Mouse (Mus musculus): ENCODE data around the gene Wrb.

The Wrb gene

GRCm38 (mm10) chr16:96157171-96157570, 12.0 kb downstream of the Wrb start:
- DNase-seq (ENCODE audit: extremely low read depth, insufficient read length, low spot score): no peak

GRCm38 (mm10) chr16:96158511-96159080, 13.4 kb downstream of the Wrb start:
- no peak for DNase-seq (ENCODE audit: extremely low read depth, insufficient read length, low spot score)

GRCm38 (mm10) chr16:96159091-96159731, 14.0 kb downstream of the Wrb start:
- DNase-seq (ENCODE audit: extremely low read depth, insufficient read length, low spot score): no peak

- no peak for DNase-seq (ENCODE audit: extremely low read depth, insufficient read length, low spot score)
These were observed 14.7 kb downstream of the Wrb start for GRCm38 (mm10) chr16:96159794-96160346.

DNA sequence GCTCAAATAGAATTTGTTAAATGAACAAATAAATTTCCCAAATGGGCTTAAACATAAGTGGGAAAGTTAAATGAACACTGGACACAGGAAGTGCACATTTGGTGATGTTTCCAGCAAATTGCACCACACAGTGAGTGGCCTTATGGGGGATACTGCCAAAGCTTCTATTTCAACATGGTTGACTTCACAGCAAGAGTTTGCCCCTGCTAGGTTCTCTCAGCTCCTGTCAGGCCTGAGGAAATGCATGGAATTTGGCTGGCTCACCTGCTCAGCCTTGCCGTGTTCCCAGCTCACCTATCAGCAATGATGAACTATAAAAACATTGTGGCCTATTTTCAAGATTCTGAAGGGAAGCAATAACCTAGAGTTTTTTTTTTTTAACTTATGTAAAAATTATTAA, 15.7 kb downstream of the Wrb start:
- DNase-seq (ENCODE audit: extremely low read depth, insufficient read length, low spot score): no peak

DNA sequence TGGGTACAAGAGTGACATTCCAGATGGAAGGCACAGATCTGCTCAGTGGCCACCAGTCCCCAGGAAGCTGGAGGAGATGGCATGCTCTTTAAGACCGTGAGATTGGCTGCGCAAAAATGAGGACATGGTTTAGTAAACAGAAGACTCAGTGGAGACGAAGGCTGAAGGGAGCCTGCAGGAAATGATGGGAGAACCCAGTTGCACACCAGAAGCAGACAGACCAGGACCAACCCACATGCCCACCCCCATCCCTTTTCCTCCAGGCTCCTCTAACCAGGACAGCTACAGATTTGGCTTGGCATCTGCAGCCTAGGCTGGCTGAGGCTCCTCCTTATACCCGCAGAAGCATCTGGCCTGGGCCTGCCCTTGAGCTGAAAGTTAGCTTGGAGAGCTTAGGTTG, 16.1 kb downstream of the Wrb start:
- no peak for DNase-seq (ENCODE audit: extremely low read depth, insufficient read length, low spot score)

DNA sequence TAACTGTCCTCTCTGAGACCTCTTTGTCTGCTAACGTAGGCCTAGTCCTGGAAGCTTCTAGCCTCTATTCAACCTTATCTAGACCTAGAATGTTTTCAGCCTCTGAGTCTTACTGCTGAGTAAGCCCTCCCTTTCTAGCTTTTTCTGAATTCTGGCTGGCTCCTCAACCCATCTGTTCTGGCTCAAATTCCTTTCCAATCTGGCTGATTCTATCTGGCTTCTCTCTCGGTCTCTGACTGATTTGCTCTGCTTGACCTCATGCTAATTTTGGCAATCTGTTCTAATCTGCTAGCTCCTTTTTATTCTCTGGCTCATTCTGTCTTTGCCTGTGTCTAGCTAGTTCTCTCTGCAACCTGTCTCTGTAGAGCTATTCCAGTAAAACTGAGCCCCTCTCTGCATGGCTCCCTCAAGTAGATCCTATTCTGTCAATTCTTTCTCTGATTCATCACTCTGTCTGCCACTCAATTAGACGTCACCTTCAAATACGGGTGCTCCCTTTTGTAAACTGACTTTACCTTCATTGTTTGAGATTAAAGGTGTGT, 20.6 kb downstream of the Wrb start:
- DNase-seq (ENCODE audit: extremely low read depth, insufficient read length, low spot score): no peak

- DNase-seq (ENCODE audit: extremely low read depth, insufficient read length, low spot score): no peak
These were observed 23.6 kb downstream of the Wrb start for GRCm38 (mm10) chr16:96168837-96169236.

DNA sequence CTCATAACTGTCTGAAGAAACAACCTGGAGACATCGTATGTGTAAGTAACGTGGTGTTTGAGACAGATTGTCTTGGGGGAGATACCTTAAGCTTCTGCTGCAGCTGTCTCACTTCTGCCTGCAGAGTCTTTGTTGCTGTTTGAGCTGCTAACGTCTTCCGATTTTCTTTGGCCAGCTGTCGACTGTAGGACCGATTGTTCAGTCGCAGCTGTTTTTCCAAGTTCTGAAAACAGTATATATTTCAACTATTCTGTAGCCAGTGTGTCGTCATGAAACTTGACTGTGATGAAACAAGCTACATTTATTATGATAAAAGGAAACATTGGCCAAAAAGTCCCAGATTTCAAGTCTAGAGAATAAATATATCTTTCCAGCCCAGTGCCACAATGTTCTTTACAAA, 28.4 kb downstream of the Wrb start:
- no peak for DNase-seq (ENCODE audit: extremely low read depth, insufficient read length, low spot score)

DNA sequence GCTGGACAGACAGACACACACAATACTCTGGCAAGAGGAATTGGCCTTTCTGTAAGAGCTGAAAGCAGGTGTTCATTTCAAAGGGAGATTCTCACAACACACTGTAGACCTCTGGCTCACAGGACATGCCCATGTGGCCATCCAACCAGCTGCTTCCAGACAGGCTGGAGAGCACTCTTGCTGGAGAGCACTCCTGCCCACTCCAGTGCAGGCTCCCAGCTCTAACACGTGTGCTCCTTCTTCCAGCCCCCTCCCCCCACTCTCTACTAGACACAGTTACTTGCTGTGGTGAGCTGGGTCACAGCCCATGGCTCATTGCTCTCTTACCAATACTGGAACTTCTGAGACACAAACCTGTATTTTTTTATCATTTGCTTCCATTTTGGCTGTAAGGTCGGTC, 30.2 kb downstream of the Wrb start:
- no peak for DNase-seq (ENCODE audit: extremely low read depth, insufficient read length, low spot score)

DNA sequence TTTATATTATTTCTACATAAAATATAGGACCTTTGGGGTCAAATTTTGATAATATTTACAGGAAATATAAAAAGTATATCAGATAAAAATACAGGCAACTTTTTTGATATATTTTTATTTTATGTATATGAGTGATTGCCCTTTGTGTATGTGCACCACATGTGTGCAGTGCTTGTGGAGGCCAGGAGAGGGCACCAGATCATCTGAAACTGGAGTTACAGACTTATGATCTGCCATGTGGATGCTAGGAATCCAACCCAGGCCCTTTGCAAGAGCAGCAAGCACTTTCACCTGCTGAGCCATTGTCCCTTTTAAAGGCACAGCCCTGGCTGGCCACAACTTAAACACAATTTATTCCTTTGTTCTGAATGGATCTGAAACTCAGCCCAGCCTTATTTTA, 33.9 kb downstream of the Wrb start:
- no peak for DNase-seq (ENCODE audit: extremely low read depth, insufficient read length, low spot score)

DNA sequence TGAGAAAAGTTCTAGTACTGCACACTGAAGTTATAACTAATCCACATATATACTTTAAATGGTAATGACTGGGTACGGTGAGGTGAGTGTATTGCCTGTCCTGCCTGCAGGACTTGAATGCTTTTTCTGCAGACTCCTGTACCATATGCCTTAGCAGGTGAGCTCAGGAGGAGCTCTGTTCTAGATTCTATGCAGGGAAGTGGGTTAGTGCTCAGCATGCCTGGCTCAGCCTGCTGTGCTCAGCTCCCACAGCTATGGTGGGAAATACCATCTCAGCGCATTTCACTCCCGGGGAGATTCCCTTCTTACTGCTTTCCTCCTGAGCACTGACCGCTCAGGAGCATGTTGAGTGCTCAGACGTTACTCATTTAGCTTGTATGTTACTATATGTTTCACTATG, 42.4 kb downstream of the Wrb start:
- DNase-seq (ENCODE audit: extremely low read depth, insufficient read length, low spot score): no peak

DNA sequence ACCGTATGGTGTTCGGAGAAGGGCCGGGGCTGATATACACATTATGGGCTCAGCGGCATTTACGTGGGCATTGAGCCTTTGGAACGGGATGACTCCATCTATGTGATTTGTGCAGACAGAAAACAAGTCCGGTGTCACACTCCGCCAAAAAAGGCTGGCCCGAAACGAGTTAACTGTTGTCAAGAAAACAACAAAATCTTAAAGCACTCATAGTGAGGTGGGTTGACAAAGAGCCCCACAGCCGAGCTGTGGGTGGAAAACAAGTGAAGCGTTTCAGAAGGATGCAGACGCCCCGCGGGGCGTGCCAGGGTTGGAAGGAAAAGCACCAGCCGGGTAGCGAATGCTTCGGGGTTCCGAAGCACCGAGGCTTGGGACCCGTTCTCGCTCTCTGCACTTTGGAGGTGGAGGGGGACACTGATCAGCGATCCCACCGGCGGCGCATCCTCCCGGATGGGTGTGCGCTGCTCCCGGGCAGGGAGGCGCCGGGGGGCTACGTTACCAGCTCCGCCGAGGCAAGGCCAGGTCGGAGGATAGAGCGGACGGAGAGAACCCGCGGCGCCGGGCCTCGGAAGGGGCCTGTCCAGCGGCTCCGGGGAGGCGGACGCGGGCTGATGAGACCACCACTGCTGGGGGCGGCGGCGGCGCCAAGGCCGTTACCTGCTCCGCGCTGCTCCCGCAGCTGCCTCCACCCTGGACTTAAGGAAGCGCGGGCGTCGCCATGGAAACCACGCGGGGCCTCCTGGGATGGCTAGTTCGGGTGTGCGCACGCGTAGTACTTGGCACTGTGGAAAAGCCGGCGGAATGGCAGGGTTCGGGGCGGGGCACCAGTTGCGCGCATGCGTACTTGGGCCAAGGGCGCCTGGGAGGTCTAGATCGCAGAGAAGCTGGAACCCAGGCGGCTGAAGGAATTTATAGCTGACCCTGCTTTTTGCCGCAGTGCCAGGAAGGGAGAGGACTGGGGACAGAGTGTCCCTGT, 46.6 kb downstream of the Wrb start, which contains the start of gene Lca5l:
Lca5l (minus strand) TSS at position 741 of the 976 bp plus-strand sequence.
- peak; percentile 98 for DNase-seq (ENCODE audit: extremely low read depth, insufficient read length, low spot score)

- DNase-seq (ENCODE audit: extremely low read depth, insufficient read length, low spot score): no peak
These were observed 54.9 kb downstream of the Wrb start, which contains the start of gene Sh3bgr for GRCm38 (mm10) chr16:96199913-96200701. Gene Sh3bgr (plus strand): TSS chr16:96200450.

DNA sequence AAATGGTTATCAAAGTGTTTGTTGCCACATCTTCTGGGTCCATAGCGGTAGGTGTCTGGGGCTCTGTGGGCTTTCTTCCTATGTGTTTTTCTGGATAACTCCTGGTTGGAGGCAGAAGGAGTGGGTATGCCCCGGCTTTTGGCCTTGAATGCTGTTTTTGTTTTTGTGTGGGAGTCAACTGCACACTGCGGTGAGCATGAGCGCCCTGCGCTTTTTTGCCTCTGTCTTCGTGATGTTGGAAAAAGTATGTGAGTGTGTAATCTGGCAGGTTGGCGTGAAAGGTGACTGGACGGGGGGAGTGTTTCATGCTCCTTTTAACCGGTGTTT, 55.5 kb downstream of the Wrb start:
- DNase-seq (ENCODE audit: extremely low read depth, insufficient read length, low spot score): no peak

DNA sequence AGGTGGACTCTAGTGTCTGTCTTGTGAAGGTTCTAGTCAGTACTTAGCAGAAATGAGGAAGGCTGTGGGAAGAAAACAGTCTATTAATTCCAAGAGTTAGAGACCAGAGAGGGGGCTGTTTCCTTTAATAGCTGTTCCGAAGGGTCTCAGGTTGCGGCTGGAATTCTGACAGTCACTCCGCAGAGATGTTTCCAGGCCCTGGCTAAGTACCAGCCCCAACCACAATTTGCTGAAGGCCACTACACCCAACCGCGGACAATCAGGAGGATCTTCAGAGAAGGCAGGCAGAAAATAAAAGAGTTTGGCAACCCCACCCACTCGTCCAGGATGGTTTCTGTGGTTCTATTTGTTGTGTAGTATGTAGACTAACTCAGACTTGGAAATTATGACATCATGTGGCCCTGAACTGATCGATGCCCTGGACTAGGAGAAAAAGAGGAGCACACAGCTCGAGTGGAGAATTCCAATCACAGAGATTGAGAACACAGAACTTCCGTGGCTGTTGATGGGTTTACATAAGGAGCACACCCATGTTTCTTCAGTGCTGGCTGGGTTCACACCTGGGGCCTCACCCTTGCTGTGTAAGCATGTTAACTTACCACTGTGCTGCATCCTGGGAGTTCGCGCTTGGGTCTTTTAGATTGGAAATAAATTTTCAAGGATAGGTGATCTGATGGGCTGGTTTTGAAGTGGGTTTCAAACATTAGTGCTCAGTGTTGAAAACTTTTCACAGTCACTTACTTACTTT, 56.5 kb downstream of the Wrb start:
- no peak for DNase-seq (ENCODE audit: extremely low read depth, insufficient read length, low spot score)
